Mouse (Mus musculus) megakaryocyte-erythroid progenitor cell, adult 5-6 weeks (primary cell): ENCODE measurements around the gene Thtpa. TPM values are rescaled to one million over a fixed set of nuclear protein-coding genes. Genes with fewer than 3 reads are reported as not detected.

Source experiments
- ATAC-seq: replicated peaks from 2 replicates; pipeline ENCODE4 v1.8.0; 2016; ENCODE audit warnings: mild to moderate bottlenecking, inconsistent platforms; ENCODE audit not compliant: severe bottlenecking, poor library complexity, low FRiP score, low TSS enrichment
- total RNA-seq, 2 experiments: library from RNA; stranded (forward) in 1 of 2; stranded (reverse) in 1 of 2; fragments of 200-1000, 215-1000 nt in 1 of 2; fragments of >200 nt in 1 of 2; fragmentation: Nextera tagmentation in 1 of 2; gene quantifications; 2 replicates each; pipeline ENCODE4 v1.2.3; 2014 to 2017

Thtpa gene
- total RNA-seq, 2 experiments from 2014 or later: 6.4 to 9.2 TPM

DNA sequence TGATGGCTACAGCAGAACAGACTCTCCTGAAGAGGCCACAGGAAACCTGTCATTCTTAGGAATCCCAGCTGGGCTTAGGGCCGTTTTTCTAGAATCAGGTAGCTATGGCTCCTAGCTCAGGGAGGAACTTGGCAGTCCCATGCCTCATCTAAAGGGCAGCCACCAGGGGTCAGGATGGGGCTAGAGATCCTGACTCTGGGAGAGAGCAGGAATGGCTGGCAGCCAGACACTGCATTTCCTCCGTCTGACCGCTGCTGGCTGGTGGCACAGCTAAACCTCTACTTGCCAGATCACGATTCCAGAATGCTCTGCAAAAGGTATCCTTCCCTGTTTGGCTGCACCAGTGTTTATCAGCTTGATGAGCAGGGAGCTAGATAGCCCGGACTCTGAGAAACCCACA, 27.4 kb downstream of the Thtpa start:
- ATAC-seq: peak; percentile 76

DNA sequence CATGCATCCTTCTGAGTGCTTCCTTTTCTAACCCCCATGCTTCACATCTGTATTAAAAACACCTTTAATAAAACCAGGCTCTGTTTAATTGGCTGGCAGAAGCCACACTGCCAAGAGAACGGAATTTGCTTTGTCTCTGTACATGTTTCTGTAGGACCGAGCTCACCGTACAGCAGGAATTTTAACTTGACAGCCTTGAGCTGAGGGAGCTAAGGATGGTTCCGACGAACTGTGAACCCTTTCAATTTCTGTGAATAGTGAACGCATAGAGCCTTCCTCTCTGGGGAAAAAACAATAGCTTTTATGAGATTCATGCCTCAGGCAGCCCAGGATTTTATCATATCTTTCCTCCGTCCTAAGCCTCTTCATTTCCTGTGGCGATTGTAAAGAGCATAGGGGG, 27.8 kb downstream of the Thtpa start:
- no peak for ATAC-seq

DNA sequence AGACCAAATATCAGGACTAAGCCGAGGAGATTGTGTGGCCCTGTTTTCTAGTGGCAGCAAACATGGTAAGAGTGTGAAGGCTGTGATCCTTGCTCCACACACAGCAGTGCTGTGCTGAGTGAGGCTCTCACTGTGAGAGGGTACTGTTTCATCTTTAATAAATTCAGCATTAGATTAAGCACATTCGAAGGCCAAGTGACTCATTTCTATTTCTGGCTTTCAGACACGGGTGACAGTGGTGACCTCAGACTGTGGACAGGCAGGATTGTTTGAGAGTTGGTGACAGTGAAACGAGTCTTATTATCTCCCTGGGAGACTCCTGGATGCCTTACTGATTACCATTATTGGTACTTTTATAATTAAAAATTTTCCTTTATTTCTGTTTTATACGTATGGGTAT, 31.1 kb downstream of the Thtpa start:
- no peak for ATAC-seq

DNA sequence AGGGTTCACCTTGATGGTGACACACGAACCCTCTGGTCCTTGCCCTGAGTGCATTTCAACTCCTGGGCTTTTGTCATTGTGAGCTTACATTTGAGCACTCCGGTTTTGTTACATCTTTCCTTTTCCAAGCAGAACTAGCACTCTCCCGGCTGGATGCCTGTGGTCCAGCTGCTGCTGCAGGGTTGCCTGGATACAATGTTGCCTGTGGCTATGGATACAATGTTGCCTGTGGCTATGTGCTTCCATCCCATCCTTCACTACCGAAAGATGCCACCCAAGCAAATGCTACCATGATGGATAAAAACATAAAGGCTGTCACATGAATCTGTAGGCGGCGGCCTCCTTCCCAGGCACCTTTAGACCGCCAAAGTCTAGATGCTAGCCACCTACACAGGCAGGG, 31.9 kb downstream of the Thtpa start:
- ATAC-seq: no peak

DNA sequence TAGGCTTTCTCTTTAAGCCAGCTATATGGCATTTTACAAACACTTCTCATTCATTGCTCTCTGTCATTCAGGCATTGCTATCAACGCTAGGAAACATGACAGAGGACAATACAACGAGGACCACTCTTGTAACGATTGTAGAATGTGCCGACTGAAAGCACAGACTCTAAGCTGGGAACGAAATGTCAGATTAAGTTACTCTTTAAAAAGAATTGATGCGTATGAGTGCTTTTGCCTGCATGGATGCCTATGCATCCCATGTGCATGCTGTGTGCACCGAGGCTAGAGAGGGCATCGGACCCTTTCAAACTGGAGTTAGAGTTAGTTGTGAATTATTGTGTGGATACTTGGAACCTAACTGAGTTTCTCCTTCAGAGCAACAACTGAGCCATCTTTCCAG, 41.1 kb downstream of the Thtpa start:
- no peak for ATAC-seq

DNA sequence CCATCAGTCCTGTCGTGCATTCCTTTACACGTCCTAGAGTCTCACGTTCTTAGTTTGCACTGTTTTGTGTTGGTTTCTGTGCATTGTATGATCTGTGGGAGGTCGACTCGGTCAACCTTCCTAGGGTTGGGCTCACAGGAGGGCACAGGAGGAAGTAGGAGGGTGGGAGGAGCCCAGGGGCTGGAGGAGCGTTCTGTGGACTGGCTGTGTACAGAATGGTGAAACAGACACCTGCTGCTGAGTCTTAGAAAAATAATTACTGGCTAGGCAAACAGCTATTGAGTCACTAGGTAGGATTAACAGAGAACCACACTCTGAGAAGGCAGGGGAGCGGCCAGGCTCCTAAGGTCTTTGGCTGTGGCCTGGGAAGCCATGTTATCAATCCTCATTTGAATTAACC, 44.7 kb downstream of the Thtpa start:
- no peak for ATAC-seq

DNA sequence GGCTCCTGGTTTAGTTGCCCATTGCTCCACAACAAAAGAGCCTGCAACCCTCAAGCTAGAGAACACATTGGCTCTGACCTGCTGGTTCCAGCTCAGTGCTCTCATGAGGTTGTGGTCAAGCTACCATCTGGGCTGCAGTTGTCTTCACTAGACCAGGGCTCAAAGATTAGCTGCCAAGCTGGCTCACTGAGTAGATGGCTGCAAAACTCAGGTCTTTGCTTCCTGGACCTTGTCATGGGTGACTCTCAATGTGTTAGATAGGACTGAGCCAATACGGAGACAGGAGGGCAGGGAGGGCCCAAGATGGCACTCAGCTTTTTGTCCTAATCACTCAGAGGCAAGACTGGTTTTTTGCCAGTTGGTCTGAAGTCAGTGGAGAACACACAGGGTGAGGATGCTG, 51.7 kb downstream of the Thtpa start:
- ATAC-seq: no peak

DNA sequence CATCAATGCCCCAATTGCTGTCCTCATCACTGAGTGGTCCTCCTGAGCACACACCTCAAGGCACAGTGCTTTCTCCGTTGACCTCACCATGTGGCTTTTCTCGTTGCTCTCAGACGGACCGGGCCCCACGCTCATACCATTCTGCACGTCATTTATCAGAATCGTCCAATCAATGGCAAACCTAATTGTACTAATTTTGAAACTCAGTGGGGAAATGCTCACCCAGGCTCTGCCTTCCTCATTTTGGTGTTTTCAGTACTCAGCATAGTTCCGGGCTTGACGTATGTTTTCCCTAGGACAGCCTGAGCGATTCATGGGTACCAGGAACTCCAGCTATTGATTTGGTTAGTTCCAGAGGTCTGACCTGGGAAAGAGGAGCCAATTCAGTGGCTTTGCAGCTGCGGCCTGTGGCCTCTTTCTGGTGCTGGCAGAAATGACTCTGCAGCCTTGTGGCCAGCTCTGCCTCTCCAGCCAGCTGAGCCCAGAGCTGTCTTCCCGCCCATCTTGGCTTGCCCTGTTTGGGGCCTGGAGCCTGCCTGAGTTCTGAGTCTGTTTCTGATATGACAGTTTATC, 52.3 kb downstream of the Thtpa start:
- no peak for ATAC-seq

DNA sequence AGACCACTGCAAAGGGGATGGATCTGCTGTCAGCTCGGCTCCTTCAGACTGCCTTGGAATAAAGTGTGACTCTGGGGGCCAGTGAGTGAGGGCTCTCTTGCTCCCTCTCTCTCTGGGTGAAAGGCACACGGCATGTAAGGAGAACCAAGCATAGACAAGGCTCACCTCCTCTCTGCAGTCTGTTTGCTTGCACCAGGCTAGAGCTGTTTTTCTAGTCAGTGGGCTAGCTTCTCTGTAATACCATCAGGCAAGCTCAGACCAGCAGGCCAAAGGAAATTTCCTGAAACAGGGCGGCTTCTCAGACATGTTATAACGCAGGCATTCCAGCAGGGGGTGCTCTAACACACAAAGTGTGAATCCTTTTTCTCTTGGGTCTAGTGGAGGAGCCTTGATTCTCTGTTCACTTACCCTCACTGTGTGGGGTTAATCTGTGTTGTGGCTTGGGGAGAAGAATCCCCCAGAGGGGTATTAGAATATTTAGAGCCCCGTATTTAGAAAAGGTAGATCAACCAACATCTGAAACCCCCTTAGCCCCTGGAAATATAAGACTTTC, 53.9 kb downstream of the Thtpa start:
- no peak for ATAC-seq

Other genes with a start within 250 kb of the Thtpa start
- gene Homez, start 223.8 kb upstream of the Thtpa start, total RNA-seq (2014; fragmentation: Nextera tagmentation): 1.2 and 16.1 TPM in 2 replicates
- gene Homez, start 223.8 kb upstream of the Thtpa start, total RNA-seq (2017): 1.5 and 6.1 TPM in 2 replicates
- 15.9 and 16.7 TPM in 2 replicates for gene Ppp1r3e, start 217.2 kb upstream of the Thtpa start, total RNA-seq (2014; fragmentation: Nextera tagmentation)
- 1.6 and 2.5 TPM in 2 replicates for gene Ppp1r3e, start 217.2 kb upstream of the Thtpa start, total RNA-seq (2017)
- 7.3 and 9.4 TPM in 2 replicates for gene Bcl2l2, start 211.4 kb upstream of the Thtpa start, total RNA-seq (2014; fragmentation: Nextera tagmentation)
- 3.3 and 7.5 TPM in 2 replicates for gene Bcl2l2, start 211.4 kb upstream of the Thtpa start, total RNA-seq (2017)
- 1.4 TPM in 1 of 2 replicates, not detected in the other for gene Gm20521, start 211.3 kb upstream of the Thtpa start, total RNA-seq (2014; fragmentation: Nextera tagmentation)
- not detected in 2 replicates for gene Gm20521, start 211.3 kb upstream of the Thtpa start, total RNA-seq (2017)
- 240 and 264 TPM in 2 replicates for gene Pabpn1, start 202.3 kb upstream of the Thtpa start, total RNA-seq (2014; fragmentation: Nextera tagmentation)
- gene Pabpn1, start 202.3 kb upstream of the Thtpa start, total RNA-seq (2017): 332 and 476 TPM in 2 replicates
- 2.2 TPM in 1 of 2 replicates, not detected in the other for gene Slc22a17, start 181.7 kb upstream of the Thtpa start, total RNA-seq (2014; fragmentation: Nextera tagmentation)
- gene Slc22a17, start 181.7 kb upstream of the Thtpa start, total RNA-seq (2017): 4.9 TPM in 1 of 2 replicates, not detected in the other
- gene Efs, start 168.7 kb upstream of the Thtpa start, total RNA-seq (2014; fragmentation: Nextera tagmentation): not detected in 2 replicates
- gene Efs, start 168.7 kb upstream of the Thtpa start, total RNA-seq (2017): not detected in 2 replicates
- not detected in 2 replicates for gene Il25, start 162.1 kb upstream of the Thtpa start, total RNA-seq (2014; fragmentation: Nextera tagmentation)
- gene Il25, start 162.1 kb upstream of the Thtpa start, total RNA-seq (2017): not detected in 2 replicates
- gene Cmtm5, start 158.5 kb upstream of the Thtpa start, total RNA-seq (2014; fragmentation: Nextera tagmentation): not detected in 2 replicates
- not detected in 2 replicates for gene Cmtm5, start 158.5 kb upstream of the Thtpa start, total RNA-seq (2017)
- gene Myh6, start 127.9 kb upstream of the Thtpa start, total RNA-seq (2014; fragmentation: Nextera tagmentation): not detected in 2 replicates
- not detected in 2 replicates for gene Myh6, start 127.9 kb upstream of the Thtpa start, total RNA-seq (2017)
- not detected in 2 replicates for gene Gm17428, start 117.9 kb upstream of the Thtpa start, total RNA-seq (2014; fragmentation: Nextera tagmentation)
- not detected in 2 replicates for gene Gm17428, start 117.9 kb upstream of the Thtpa start, total RNA-seq (2017)
- not detected in 2 replicates for gene Myh7, start 100.2 kb upstream of the Thtpa start, total RNA-seq (2014; fragmentation: Nextera tagmentation)
- not detected in 2 replicates for gene Myh7, start 100.2 kb upstream of the Thtpa start, total RNA-seq (2017)
- 63.6 and 71.5 TPM in 2 replicates for gene Ngdn, start 79.3 kb upstream of the Thtpa start, total RNA-seq (2014; fragmentation: Nextera tagmentation)
- gene Ngdn, start 79.3 kb upstream of the Thtpa start, total RNA-seq (2017): 53.4 and 64.6 TPM in 2 replicates
- 5.6 and 7.8 TPM in 2 replicates for gene Zfhx2, start 2.5 kb upstream of the Thtpa start, total RNA-seq (2014; fragmentation: Nextera tagmentation)
- 0.19 and 1.4 TPM in 2 replicates for gene Zfhx2, start 2.5 kb upstream of the Thtpa start, total RNA-seq (2017)
- 66.7 and 109 TPM in 2 replicates for gene Ap1g2, start 11.8 kb downstream of the Thtpa start, total RNA-seq (2014; fragmentation: Nextera tagmentation)
- gene Ap1g2, start 11.8 kb downstream of the Thtpa start, total RNA-seq (2017): 13.3 and 27.0 TPM in 2 replicates
- gene Jph4, start 22.2 kb downstream of the Thtpa start, total RNA-seq (2014; fragmentation: Nextera tagmentation): not detected in 2 replicates
- 0.05 TPM in 1 of 2 replicates, not detected in the other for gene Jph4, start 22.2 kb downstream of the Thtpa start, total RNA-seq (2017)
- gene Dhrs2, start 127.2 kb downstream of the Thtpa start, total RNA-seq (2014; fragmentation: Nextera tagmentation): not detected in 2 replicates
- gene Dhrs2, start 127.2 kb downstream of the Thtpa start, total RNA-seq (2017): not detected in 2 replicates